17 mouse cellular contexts compared by ENCODE assay signal in genomic region chr7:4629586-4629985, GRCm38 (mm10). TPM values are rescaled to one million over a fixed set of nuclear protein-coding genes. Genes with fewer than 3 reads are reported as not detected.
DNase-seq lines count a peak whose midpoint lies in the region; ATAC-seq and TF ChIP-seq lines count a peak whose summit lies in the region.
"Had no signal": no experiment of that assay in that cellular context is flagged by ENCODE, and none has a peak within 500 bp of the region (broad histone marks: within the 10 kb centered on the region; RNA-seq: fewer than 3 reads in every experiment).

No protein-coding gene starts in this region.

- no peaks in the 10 kb centered on the region for H3K9me3 ChIP-seq in heart, embryonic 13.5 days
- H3K9me3 ChIP-seq in liver, embryonic 11.5 days (ENCODE audit: control insufficient read depth, low read length): no peaks in the 10 kb centered on the region
- H3K9me3 ChIP-seq: embryonic facial prominence, embryonic 12.5 days; lung, embryonic 15.5 days; midbrain, embryonic 13.5 days had no signal

- H3K27ac ChIP-seq in heart, embryonic 13.5 days (replicated peaks): peak overlapping the region; percentile 55
- H3K27ac ChIP-seq in liver, embryonic 11.5 days (ENCODE audit: low read depth, low read length): peak overlapping the region; percentile 95
- no peak overlapping the region for H3K27ac ChIP-seq in layer of hippocampus, adult 2 months
- H3K27ac ChIP-seq: embryonic facial prominence, embryonic 12.5 days; lung, embryonic 15.5 days; midbrain, embryonic 13.5 days had no signal

- H3K4me1 ChIP-seq in heart, embryonic 13.5 days: no peaks in the 10 kb centered on the region
- peaks cover 25% of the 10 kb centered on the region for H3K4me1 ChIP-seq in liver, embryonic 11.5 days (replicated peaks; ENCODE audit: control insufficient read depth, insufficient read depth, low read length)
- H3K4me1 ChIP-seq: embryonic facial prominence, embryonic 12.5 days; lung, embryonic 15.5 days; midbrain, embryonic 13.5 days had no signal

- H3K27me3 ChIP-seq in heart, embryonic 13.5 days (replicated peaks): no peaks in the 10 kb centered on the region
- no peaks in the 10 kb centered on the region for H3K27me3 ChIP-seq in liver, embryonic 11.5 days (replicated peaks; ENCODE audit: control insufficient read depth, insufficient read depth, low read length)
- H3K27me3 ChIP-seq: embryonic facial prominence, embryonic 12.5 days; lung, embryonic 15.5 days; midbrain, embryonic 13.5 days had no signal

- WGBS in heart, embryonic 13.5 days: 79% methylated on average over 5 of the region's 5 CpGs
- WGBS in liver, embryonic 11.5 days: 23% methylated on average over 5 of the region's 5 CpGs

- TF ChIP-seq CTCF in layer of hippocampus, adult 2 months (conservative IDR thresholded peaks at IDR 0.05): no peak

- peak overlapping the region; percentile 55 for H3K4me2 ChIP-seq in heart, embryonic 13.5 days
- H3K4me2 ChIP-seq in liver, embryonic 11.5 days: peak overlapping the region; percentile 76
- H3K4me2 ChIP-seq: embryonic facial prominence, embryonic 12.5 days; lung, embryonic 15.5 days; midbrain, embryonic 13.5 days had no signal

- ATAC-seq in heart, embryonic 13.5 days (ENCODE audit: extremely low read depth, insufficient number of reproducible peaks, low FRiP score, low TSS enrichment): no peak
- peak; percentile 15 for ATAC-seq in activated CD4-positive, CD25-positive, alpha-beta regulatory T cell, adult 4 months
- ATAC-seq in liver, embryonic 11.5 days (replicated peaks; ENCODE audit: low FRiP score): peak; percentile 48
- ATAC-seq: CD4-positive, CD25-positive, alpha-beta regulatory T cell, adult 4 months; forebrain, embryonic 14.5 days; midbrain, embryonic 13.5 days had no signal

- no peak for DNase-seq in heart, postnatal 4 days
- peak; percentile 49 to 62 for DNase-seq in cerebellum, postnatal 25 days
- no peak for DNase-seq in liver, embryonic 11.5 days (ENCODE audit: low spot score)
- no peak for DNase-seq in frontal cortex, adult 2 months (ENCODE audit: extremely low spot score in 1 of 2, low spot score in 1 of 2)
- no peak for DNase-seq in layer of hippocampus, adult 2 months (ENCODE audit: low spot score in 2 of 2)
- no peak for DNase-seq in left cerebral cortex, adult 8-10 months (ENCODE audit: low spot score in 2 of 2)
- DNase-seq: adrenal gland, adult 2 months; thymus, adult 2 months had no signal

- H3K9ac ChIP-seq in heart, embryonic 13.5 days: peak overlapping the region; percentile 56
- H3K9ac ChIP-seq in liver, embryonic 11.5 days (ENCODE audit: low read depth, low read length): peak overlapping the region; percentile 64
- H3K9ac ChIP-seq: embryonic facial prominence, embryonic 12.5 days; lung, embryonic 15.5 days; midbrain, embryonic 13.5 days had no signal

- H3K4me3 ChIP-seq in heart, embryonic 13.5 days: peak overlapping the region; percentile 32
- H3K4me3 ChIP-seq in liver, embryonic 11.5 days (ENCODE audit: low read depth, low read length): peak overlapping the region; percentile 46
- no peak overlapping the region for H3K4me3 ChIP-seq in layer of hippocampus, adult 2 months
- H3K4me3 ChIP-seq: embryonic facial prominence, embryonic 12.5 days; lung, embryonic 15.5 days; midbrain, embryonic 13.5 days had no signal

- peaks cover 63% of the 10 kb centered on the region for H3K36me3 ChIP-seq in heart, embryonic 13.5 days
- H3K36me3 ChIP-seq in liver, embryonic 11.5 days (ENCODE audit: control insufficient read depth, insufficient read depth, low read length): peaks cover 35% of the 10 kb centered on the region

RNA-seq across cellular contexts. Expression of gene Tmem86b, which starts 1.6 kb away (rescaled TPM):
- polyA plus RNA-seq in heart, embryonic 13.5 days (2015; fragmentation: Nextera tagmentation; extraction: Ambion mirVana): 2.4 TPM in 2 replicates
- 1 to 10 TPM; 6.6 to 8.5 TPM for total RNA-seq in heart, postnatal 4 days (2021)
- polyA plus RNA-seq in activated CD4-positive, CD25-positive, alpha-beta regulatory T cell, adult 4 months (2017; shearing (Covaris generic)): 1 to 10 TPM; 3.0 to 4.1 TPM
- polyA plus RNA-seq in liver, embryonic 11.5 days (2014; fragmentation: Nextera tagmentation; extraction: Ambion mirVana): 12.9 and 18.0 TPM in 2 replicates
- polyA plus RNA-seq in frontal cortex, adult 2 months (2012; rRNA removed): 37.9 and 45.7 TPM in 2 replicates
- total RNA-seq in layer of hippocampus, adult 2 months (2021): 10 to 100 TPM; 17.8 to 21.8 TPM
- total RNA-seq in left cerebral cortex, adult 8-10 months (2022): 10 to 100 TPM in 3 of 4 experiments, 1 to 10 TPM in 1; 9.1 to 12.5 (median 12.2) TPM

RNA-seq across cellular contexts. Expression of gene Ptprh, which starts 25.7 kb away (rescaled TPM):
- polyA plus RNA-seq in heart, embryonic 13.5 days (2015; fragmentation: Nextera tagmentation; extraction: Ambion mirVana): 0.04 TPM in 1 of 2 replicates, not detected in the other
- not detected for total RNA-seq in heart, postnatal 4 days (2021)
- not detected for polyA plus RNA-seq in activated CD4-positive, CD25-positive, alpha-beta regulatory T cell, adult 4 months (2017; shearing (Covaris generic))
- polyA plus RNA-seq in liver, embryonic 11.5 days (2014; fragmentation: Nextera tagmentation; extraction: Ambion mirVana): not detected in 2 replicates
- 1.00 and 1.1 TPM in 2 replicates for polyA plus RNA-seq in frontal cortex, adult 2 months (2012; rRNA removed)
- under 1 TPM; 0.18 to 0.22 TPM for total RNA-seq in layer of hippocampus, adult 2 months (2021)
- 1 to 10 TPM in 3 of 4 experiments, under 1 TPM in 1; 0.79 to 1.7 (median 1.3) TPM for total RNA-seq in left cerebral cortex, adult 8-10 months (2022)
- total RNA-seq: adrenal gland, adult 2 months; gastrocnemius, postnatal 4 days; heart, postnatal 25 days had no signal
- polyA plus RNA-seq: adrenal gland, adult 2 months; CD4-positive, CD25-positive, alpha-beta regulatory T cell, adult 4 months; embryonic facial prominence, embryonic 12.5 days; forebrain, embryonic 14.5 days; lung, embryonic 15.5 days had no signal

RNA-seq across cellular contexts. Expression of gene Ppp6r1, which starts 29.2 kb away (rescaled TPM):
- 7.2 and 7.4 TPM in 2 replicates for polyA plus RNA-seq in heart, embryonic 13.5 days (2015; fragmentation: Nextera tagmentation; extraction: Ambion mirVana)
- 10 to 100 TPM; 79.1 to 81.3 TPM for total RNA-seq in heart, postnatal 4 days (2021)
- 10 to 100 TPM; 10.6 to 11.1 TPM for polyA plus RNA-seq in activated CD4-positive, CD25-positive, alpha-beta regulatory T cell, adult 4 months (2017; shearing (Covaris generic))
- polyA plus RNA-seq in liver, embryonic 11.5 days (2014; fragmentation: Nextera tagmentation; extraction: Ambion mirVana): 5.6 and 6.6 TPM in 2 replicates
- 128 and 129 TPM in 2 replicates for polyA plus RNA-seq in frontal cortex, adult 2 months (2012; rRNA removed)
- total RNA-seq in layer of hippocampus, adult 2 months (2021): 100 to 1,000 TPM; 133 to 134 TPM
- 100 to 1,000 TPM; 118 to 128 (median 127) TPM for total RNA-seq in left cerebral cortex, adult 8-10 months (2022)

RNA-seq across cellular contexts. Expression of gene Hspbp1, which starts 55.3 kb away (rescaled TPM):
- 74.0 and 79.9 TPM in 2 replicates for polyA plus RNA-seq in heart, embryonic 13.5 days (2015; fragmentation: Nextera tagmentation; extraction: Ambion mirVana)
- 10 to 100 TPM; 51.5 to 54.7 TPM for total RNA-seq in heart, postnatal 4 days (2021)
- 10 to 100 TPM; 38.9 to 60.9 TPM for polyA plus RNA-seq in activated CD4-positive, CD25-positive, alpha-beta regulatory T cell, adult 4 months (2017; shearing (Covaris generic))
- 132 and 137 TPM in 2 replicates for polyA plus RNA-seq in liver, embryonic 11.5 days (2014; fragmentation: Nextera tagmentation; extraction: Ambion mirVana)
- 98.4 and 107 TPM in 2 replicates for polyA plus RNA-seq in frontal cortex, adult 2 months (2012; rRNA removed)
- total RNA-seq in layer of hippocampus, adult 2 months (2021): 10 to 100 TPM; 82.1 to 92.1 TPM
- total RNA-seq in left cerebral cortex, adult 8-10 months (2022): 10 to 100 TPM; 83.7 to 95.5 (median 89.4) TPM

Comparison
In these comparisons a context has a peak if more than half of its experiments do, and no peak if none do; other contexts are left out.
1. DNase-seq: peak in cerebellum, postnatal 25 days (2 of 2); none in heart, postnatal 4 days (single experiment), liver, embryonic 11.5 days (single experiment), frontal cortex, adult 2 months (0 of 2), layer of hippocampus, adult 2 months (0 of 2) and left cerebral cortex, adult 8-10 months (0 of 2).
2. RNA of gene Ppp6r1, which starts 29.2 kb away (polyA plus RNA-seq): 128 to 129 TPM in frontal cortex, adult 2 months; 10.6 to 11.1 TPM in activated CD4-positive, CD25-positive, alpha-beta regulatory T cell, adult 4 months, 7.2 to 7.4 TPM in heart, embryonic 13.5 days and 5.6 to 6.6 TPM in liver, embryonic 11.5 days; every median in the first group is over 10 times any median in the second.